Mouse (Mus musculus) heart, adult 2 months (tissue): Measurements from ENCODE around the gene Mstn.

ENCODE experiments used
- CTCF ChIP-seq: fragments of 200-600 bp; IDR thresholded peaks from 2 replicates; pipeline ENCODE4 v1.8.1; 2022; ENCODE audit warnings: antibody characterized with exemption, mild to moderate bottlenecking, moderate library complexity
- EP300 ChIP-seq: fragments of 200-500 bp; IDR thresholded peaks from 2 replicates; pipeline ENCODE4 v1.6.1; 2011; ENCODE audit warnings: low read depth, low read length, control low read depth; ENCODE audit not compliant: insufficient read depth
- POLR2A ChIP-seq: fragments of 200-500 bp; IDR thresholded peaks from 2 replicates; pipeline ENCODE4 v1.6.1; 2011; ENCODE audit warnings: mild to moderate bottlenecking, low read depth, low read length, control low read depth; ENCODE audit not compliant: insufficient read depth

- TF ChIP-seq CTCF (no peak), POLR2A (no peak), EP300 (0 out of 2 replicates have a peak, but pooled peaks have one; percentile 9)
Observed at GRCm38 (mm10) chr1:53110561-53110960, 49.1 kb downstream of the Mstn start.
